Mouse (Mus musculus): Measurements from ENCODE around the gene Gdpd1.
"Not testable (repeated sequence)": the region's sequence is repeated elsewhere in the genome, so short reads cannot be mapped to it uniquely, and the experiment has no call there.

The Gdpd1 gene

GRCm38 (mm10) chr11:87073866-87074440 lies at the start of gene Gdpd1:
Gene Gdpd1, minus strand, starts transcription at chr11:87074062.
- peak; percentile 93 for DNase-seq

DNA sequence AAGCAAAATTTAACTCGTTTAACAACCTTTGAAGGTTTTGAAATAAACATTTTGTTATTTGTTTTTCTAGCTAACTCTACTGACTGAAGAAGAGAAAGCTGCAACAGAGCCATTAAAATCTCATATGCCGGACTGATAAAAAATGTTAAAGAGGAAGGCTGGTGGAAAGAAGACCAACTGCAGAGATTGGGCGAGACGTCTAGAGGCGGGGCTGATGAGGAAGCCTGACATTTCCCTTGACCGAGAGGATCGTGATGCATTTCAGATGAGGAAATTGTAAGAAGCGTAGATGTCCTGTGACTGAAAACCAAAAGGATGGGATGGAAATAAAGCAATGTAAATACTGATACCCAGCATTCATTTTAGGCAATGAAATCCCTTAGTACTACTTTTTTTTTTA lies 48.0 kb upstream of the Gdpd1 start:
- DNase-seq: no peak

- DNase-seq: no peak
Observed at GRCm38 (mm10) chr11:87110172-87110909, 36.5 kb upstream of the Gdpd1 start.

DNA sequence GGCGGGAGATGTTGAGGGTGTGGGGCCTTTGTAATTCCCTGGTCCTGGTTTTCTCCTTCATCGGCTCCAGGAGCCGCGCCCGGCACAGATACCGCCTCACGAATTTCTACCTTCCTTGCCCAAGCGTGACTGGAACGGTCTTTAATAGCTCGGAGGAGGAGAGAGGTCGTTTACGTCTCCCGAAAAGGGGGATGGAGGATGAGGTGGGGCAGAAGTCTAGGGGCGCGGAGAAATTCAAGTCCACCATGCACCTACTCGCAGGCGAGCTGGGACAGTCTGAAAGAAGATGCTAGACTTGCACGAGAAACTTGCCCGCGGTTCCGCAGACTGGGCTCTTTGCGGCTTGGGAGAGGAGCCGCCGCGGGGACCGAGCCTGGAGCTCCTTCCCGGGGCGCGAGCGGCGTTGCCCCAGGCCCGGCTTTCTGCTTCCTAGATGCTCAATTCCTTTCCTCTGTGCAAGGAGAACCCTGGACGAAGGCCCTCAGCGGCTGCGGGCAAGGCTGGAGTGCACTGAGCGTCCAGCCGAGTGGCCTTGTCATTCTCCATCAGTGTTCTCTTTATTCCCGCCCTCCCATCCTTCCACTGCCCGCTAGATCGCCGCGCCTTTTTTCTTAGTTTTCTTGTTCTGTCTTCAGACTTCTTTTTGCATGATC lies 35.8 kb upstream of the Gdpd1 start:
- peak; percentile 10 for DNase-seq

DNA sequence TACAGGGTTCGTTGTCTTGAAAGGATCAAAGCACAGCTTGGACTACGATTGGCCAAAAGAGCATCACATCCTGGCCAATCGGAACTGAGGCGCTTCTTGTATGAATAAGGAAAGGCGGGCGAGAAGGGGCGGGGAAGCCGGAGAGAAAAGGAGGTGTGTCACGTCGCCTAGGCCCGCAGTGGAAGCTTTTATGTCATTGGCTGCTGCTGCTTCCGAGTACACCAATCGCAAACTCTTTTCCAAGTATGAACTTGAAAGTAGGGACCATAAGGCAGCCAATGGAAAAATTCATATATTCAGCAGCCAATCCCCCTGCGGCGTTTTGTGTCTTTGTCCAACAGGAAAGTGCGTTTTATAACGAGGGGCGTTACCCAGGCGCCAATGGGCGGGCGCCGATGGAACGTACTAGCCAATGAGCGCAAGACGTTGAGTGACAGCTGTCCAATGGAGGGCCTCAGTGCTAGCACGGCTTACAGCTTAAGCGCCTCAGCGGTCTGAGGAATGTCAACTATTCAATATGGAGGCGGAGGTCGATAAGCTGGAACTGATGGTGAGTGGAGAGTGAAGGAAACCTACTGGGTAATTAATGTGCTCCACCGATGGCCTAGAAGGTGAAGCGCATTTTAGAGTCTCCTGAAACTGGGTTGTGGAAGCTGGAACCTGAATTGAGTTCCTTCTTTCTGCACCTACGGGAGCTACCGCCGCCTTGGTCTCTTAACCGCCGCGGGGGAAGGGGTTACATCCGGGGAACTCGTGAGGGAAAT lies 35.1 kb upstream of the Gdpd1 start, which contains the start of gene Ska2:
TSS of gene Ska2 (plus strand) at position 480 of the 764 bp plus-strand sequence.
- DNase-seq: peak; percentile 98

GRCm38 (mm10) chr11:87108409-87108754 lies 34.5 kb upstream of the Gdpd1 start, which contains the start of gene Prr11:
Gene Prr11, minus strand, starts transcription at chr11:87108708.
- no peak for DNase-seq

DNA sequence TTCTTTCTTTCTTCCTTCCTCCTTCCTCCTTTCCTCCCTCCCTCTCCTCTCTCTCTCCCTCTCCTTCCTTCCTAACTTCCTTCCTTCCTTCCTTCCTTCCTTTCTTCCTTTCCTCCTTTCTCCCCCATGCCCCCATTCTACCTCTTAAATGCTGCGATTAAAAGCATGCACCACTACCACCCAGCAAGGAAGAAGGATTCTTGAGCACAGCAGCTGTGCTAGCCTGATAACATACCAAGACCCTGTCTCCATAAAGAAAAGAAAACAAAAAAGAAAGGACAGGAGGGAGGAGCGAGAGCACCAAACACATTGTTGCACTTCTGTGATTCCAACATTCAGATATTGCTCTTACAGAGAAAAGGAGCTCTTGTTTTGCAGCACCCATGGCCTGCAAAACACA lies 13.3 kb upstream of the Gdpd1 start:
- DNase-seq: no peak

DNA sequence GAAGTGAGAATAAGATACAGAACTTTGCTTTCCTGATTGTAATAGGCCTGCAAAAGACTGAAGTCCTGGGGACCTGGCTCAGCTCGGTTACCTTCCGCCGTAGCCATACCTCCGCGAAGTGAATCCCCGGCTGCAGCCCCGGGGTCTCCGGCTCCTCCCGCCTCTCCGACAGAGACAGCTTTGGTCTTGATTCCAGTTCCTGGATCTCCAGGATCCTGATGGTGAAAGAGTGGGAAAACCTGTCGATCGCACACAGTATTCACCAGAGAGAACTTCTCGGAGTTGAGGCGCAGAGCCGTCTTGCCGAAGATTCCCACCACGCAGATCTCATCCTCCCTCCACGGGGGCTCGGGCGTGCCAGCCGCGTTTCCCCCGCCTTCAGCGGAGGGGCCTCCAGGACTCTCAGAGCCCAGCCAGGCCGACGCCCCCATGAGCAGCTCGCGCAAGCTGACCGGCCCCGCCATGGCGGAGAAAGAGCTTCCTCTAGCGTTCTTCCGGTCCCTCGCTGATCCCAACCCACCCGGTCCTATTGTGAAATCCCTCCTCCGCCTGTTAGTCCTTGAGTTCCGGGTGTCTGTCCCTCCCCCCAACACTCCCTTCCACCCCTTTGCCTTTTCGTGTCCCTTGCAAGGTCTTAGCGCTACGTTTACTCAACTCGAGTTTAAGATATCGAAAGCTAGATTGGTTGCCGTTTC lies 12.6 kb upstream of the Gdpd1 start, which contains the start of gene Smg8:
TSS of gene Smg8 (minus strand) at position 485 of the 695 bp plus-strand sequence.
- DNase-seq: peak; percentile 87

DNA sequence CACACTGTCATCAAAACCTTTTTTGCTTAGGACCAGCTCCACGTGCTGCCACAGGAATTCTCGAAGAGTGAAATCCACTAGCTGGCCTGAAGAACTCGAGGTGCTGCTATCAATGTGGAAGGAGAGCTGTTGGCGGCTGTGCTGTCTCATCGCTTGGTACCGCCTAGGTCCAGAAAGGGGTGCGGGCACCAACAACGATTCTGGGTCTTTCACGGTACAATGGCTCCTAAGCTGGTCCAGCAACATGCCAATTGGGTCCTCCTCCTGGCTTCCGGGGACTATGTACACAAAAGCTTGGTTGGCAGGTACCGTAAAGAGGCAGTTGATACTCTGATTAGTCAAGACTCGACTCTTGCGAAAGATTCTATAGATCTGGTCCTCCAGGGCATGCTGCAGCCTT lies 11.6 kb upstream of the Gdpd1 start:
- DNase-seq: no peak

DNA sequence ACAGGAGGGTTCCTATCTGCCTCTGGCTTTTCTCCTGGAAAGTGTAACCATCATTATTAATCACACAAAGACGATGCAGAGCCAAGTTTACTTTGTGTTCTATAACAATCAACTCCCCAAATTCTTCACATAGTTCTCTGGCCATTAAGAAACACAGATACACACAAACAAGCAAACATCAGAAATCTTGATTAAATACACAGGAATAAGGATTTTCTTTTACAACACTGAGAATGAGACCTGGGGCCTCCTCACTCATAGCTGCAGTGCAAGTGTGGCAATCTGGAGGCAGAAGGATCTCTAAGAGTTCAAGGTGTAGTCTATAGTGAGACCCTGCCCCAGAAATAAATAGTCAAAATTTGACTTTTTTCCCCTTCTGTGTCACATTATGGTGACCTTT lies 9.8 kb upstream of the Gdpd1 start:
- DNase-seq: no peak

- peak; percentile 84 for DNase-seq
Observed at GRCm38 (mm10) chr11:87073343-87073865, 458 bp downstream of the Gdpd1 start.

DNA sequence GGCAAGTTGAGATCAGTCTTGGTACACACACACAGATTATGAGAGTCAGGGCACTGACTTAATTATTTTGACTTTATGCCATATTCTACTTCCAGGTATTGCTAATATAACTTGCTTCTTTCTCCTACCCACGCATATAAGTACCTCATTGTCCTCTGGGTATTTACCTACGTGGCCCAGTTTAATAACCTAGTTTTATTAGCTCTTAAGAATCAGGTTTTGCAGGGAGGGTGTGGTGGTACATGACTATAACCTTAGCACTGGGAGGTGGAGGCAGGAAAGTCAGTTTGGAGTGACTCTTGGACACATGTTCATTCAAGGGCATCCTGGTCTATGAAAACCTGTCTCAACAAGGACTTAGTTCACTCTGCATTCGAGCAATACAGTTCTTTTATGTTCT lies 11.8 kb downstream of the Gdpd1 start:
- DNase-seq: no peak

GRCm38 (mm10) chr11:87060410-87060809 lies 13.5 kb downstream of the Gdpd1 start:
- DNase-seq: no peak

- DNase-seq: no peak
Observed at GRCm38 (mm10) chr11:87056286-87056685, 17.6 kb downstream of the Gdpd1 start.

DNA sequence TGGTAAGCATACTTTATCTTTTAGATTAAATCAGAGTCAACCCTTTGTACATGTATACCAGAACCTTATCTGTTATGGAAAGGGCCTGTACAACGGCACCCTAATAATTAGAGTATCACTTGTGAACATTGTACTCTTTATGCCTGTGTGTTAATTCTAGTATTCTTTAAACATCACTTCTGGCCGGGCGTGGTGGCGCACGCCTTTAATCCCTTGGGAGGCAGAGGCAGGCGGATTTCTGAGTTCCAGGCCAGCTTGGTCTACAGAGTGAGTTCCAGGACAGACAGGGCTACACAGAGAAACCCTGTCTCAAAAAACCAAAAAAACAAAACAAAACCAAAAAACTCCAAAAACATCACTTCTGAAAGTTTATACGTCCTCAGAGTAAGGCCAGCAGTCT lies 25.0 kb downstream of the Gdpd1 start:
- DNase-seq: not testable (repeated sequence)

DNA sequence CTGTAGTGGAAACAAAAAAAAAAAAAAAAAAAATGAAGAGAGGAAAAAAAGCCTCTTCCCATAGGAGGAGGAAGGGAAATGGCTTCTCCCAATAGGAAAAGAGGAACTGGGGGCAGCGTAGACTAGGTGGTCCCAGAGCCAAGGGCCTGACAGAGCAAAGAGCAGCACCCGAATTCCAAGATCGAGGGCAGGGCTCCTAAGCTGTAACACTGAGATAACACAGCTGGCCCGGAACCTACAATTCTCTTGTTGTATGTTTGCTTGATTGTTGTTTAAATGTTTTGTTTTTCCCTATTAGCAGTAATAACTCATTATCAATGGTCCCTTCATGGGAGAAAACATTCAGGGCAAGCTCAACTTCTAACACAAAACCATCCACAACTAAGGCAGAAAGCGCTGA lies 26.9 kb downstream of the Gdpd1 start:
- DNase-seq: no peak

GRCm38 (mm10) chr11:87043052-87043451 lies 30.8 kb downstream of the Gdpd1 start:
- no peak for DNase-seq

- no peak for DNase-seq
Observed at GRCm38 (mm10) chr11:87039307-87039963, 34.4 kb downstream of the Gdpd1 start.

GRCm38 (mm10) chr11:87036180-87036579 lies 37.7 kb downstream of the Gdpd1 start:
- no peak for DNase-seq

DNA sequence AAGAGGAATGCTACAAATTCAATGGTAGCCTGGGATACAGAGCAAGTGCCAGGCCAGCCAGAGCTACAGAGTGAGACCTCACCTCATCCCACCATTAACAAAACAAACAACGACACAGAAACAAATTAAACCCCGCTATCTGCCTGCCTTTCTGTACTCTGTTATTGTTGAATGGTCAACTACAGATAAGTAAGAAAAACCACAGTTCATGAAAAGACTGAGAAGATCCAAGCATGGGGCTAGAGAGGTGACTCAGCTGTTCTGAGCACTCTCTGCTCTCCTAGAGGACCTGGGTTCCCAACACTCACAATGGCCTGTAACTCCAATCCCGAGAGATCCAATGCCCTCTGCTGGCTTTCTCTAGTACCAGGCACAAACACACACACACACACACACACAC lies 45.6 kb downstream of the Gdpd1 start:
- DNase-seq: no peak

- no peak for DNase-seq
Observed at GRCm38 (mm10) chr11:87026096-87026875, 47.6 kb downstream of the Gdpd1 start.

All from right cerebral cortex, adult 18-20 months (tissue).